Mouse (Mus musculus) cortical plate, adult 2 months (tissue): ENCODE results near the gene Ube2v1.

Source experiments
- CTCF ChIP-seq: fragments of 200-500 bp; IDR thresholded peaks from 2 replicates; pipeline ENCODE4 v1.5.1; 2011; ENCODE audit warnings: mild to moderate bottlenecking, control low read depth, low read length; ENCODE audit not compliant: insufficient read depth; ENCODE audit errors: extremely low read depth
- POLR2A ChIP-seq: fragments of 200-500 bp; IDR thresholded peaks from 2 replicates; pipeline ENCODE4 v1.6.1; 2011; ENCODE audit warnings: mild to moderate bottlenecking, low read length, control low read depth; ENCODE audit not compliant: insufficient read depth; ENCODE audit errors: extremely low read depth

DNA sequence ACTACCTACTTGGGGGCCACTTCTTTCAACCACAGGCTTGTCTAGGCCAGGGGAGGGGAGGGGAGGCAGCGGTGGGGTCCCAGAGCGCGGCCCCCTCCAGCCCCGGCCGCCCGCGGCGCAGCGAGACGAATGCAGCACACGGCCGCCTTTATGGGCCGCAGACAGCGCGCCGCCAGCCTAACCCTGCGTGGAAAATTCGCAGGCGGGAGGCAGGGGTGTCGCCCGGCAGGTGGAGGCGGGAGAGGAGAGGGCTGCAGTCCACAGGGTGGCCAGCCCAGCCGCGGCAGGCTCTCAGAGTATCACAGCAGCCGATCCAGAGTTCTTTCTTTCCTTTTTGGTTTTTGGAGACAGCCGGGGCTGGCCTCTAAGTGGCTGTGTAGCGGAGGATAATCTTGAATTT is 72.5 kb downstream of the Ube2v1 start:
- TF ChIP-seq CTCF (no peak), POLR2A (no peak)
